Mouse (Mus musculus): ENCODE data around the gene Oaz1. TPM values are rescaled to one million over a fixed set of nuclear protein-coding genes. Genes with fewer than 3 reads are reported as not detected.

The Oaz1 gene
- polyA plus RNA-seq, 1 experiment from 2014 or later: 1,701 TPM

GRCm38 (mm10) chr10:80791476-80792174 is 34.8 kb upstream of the Oaz1 start:
- Histone ChIP-seq H3K9ac (ENCODE audit: low read length) (no peak overlapping the region), H3K9me3 (replicated peaks; ENCODE audit: control insufficient read depth, low read length) (no peaks in the 10 kb centered on the region), H3K27ac (ENCODE audit: low read depth, low read length) (no peak overlapping the region), H3K4me2 (ENCODE audit: low read length) (no peak overlapping the region), H3K4me3 (ENCODE audit: low read depth, low read length) (no peak overlapping the region), H3K4me1 (ENCODE audit: control insufficient read depth, insufficient read depth, low read length) (peaks cover 2% of the 10 kb centered on the region; the same call in 1 of the 2 replicates), H3K36me3 (ENCODE audit: control insufficient read depth, insufficient read depth, low read length) (peaks cover 99% of the 10 kb centered on the region), H3K27me3 (replicated peaks; ENCODE audit: control insufficient read depth, insufficient read depth, low read length) (no peaks in the 10 kb centered on the region)
- ATAC-seq: no peak
- WGBS: 88% methylated on average over 33 of the region's 33 CpGs
- no peak for DNase-seq (ENCODE audit: low spot score)

- 69% methylated on average over 41 of the region's 41 CpGs for WGBS
- H3K9me3 ChIP-seq (replicated peaks; ENCODE audit: control insufficient read depth, low read length): no peaks in the 10 kb centered on the region
- H3K4me3 ChIP-seq (ENCODE audit: low read depth, low read length): no peak overlapping the region
- H3K4me1 ChIP-seq (ENCODE audit: control insufficient read depth, insufficient read depth, low read length): peaks cover 9% of the 10 kb centered on the region; the same call in 1 of the 2 replicates
- H3K36me3 ChIP-seq (ENCODE audit: control insufficient read depth, insufficient read depth, low read length): peaks cover 93% of the 10 kb centered on the region
- no peak overlapping the region for H3K27ac ChIP-seq (ENCODE audit: low read depth, low read length)
- no peak for DNase-seq (ENCODE audit: low spot score)
- no peak overlapping the region for H3K9ac ChIP-seq (ENCODE audit: low read length)
- ATAC-seq: no peak
- no peaks in the 10 kb centered on the region for H3K27me3 ChIP-seq (replicated peaks; ENCODE audit: control insufficient read depth, insufficient read depth, low read length)
- no peak overlapping the region for H3K4me2 ChIP-seq (ENCODE audit: low read length)
Measured at GRCm38 (mm10) chr10:80792175-80793032, 34.1 kb upstream of the Oaz1 start.

GRCm38 (mm10) chr10:80793033-80793784 is 33.2 kb upstream of the Oaz1 start:
- no peak overlapping the region for H3K9ac ChIP-seq (ENCODE audit: low read length)
- no peaks in the 10 kb centered on the region for H3K9me3 ChIP-seq (replicated peaks; ENCODE audit: control insufficient read depth, low read length)
- H3K4me3 ChIP-seq (ENCODE audit: low read depth, low read length): no peak overlapping the region
- WGBS: 88% methylated on average over 13 of the region's 13 CpGs
- no peak overlapping the region for H3K27ac ChIP-seq (ENCODE audit: low read depth, low read length)
- DNase-seq (ENCODE audit: low spot score) (no peak), ATAC-seq (no peak)
- no peak overlapping the region for H3K4me2 ChIP-seq (ENCODE audit: low read length)
- no peaks in the 10 kb centered on the region for H3K27me3 ChIP-seq (replicated peaks; ENCODE audit: control insufficient read depth, insufficient read depth, low read length)
- peaks cover 85% of the 10 kb centered on the region for H3K36me3 ChIP-seq (ENCODE audit: control insufficient read depth, insufficient read depth, low read length)
- peaks cover 9% of the 10 kb centered on the region; the same call in 1 of the 2 replicates for H3K4me1 ChIP-seq (ENCODE audit: control insufficient read depth, insufficient read depth, low read length)

GRCm38 (mm10) chr10:80793803-80794202 is 32.7 kb upstream of the Oaz1 start:
- Histone ChIP-seq H3K4me2 (ENCODE audit: low read length) (no peak overlapping the region), H3K9ac (ENCODE audit: low read length) (no peak overlapping the region), H3K27me3 (replicated peaks; ENCODE audit: control insufficient read depth, insufficient read depth, low read length) (no peaks in the 10 kb centered on the region), H3K9me3 (replicated peaks; ENCODE audit: control insufficient read depth, low read length) (no peaks in the 10 kb centered on the region), H3K36me3 (ENCODE audit: control insufficient read depth, insufficient read depth, low read length) (peaks cover 79% of the 10 kb centered on the region), H3K4me1 (ENCODE audit: control insufficient read depth, insufficient read depth, low read length) (peaks cover 9% of the 10 kb centered on the region; the same call in 1 of the 2 replicates), H3K4me3 (ENCODE audit: low read depth, low read length) (no peak overlapping the region), H3K27ac (ENCODE audit: low read depth, low read length) (no peak overlapping the region)
- DNase-seq (ENCODE audit: low spot score) (no peak), ATAC-seq (no peak)
- 92% methylated on average over 4 of the region's 4 CpGs for WGBS

GRCm38 (mm10) chr10:80794750-80795149 is 31.7 kb upstream of the Oaz1 start:
- no peaks in the 10 kb centered on the region for H3K27me3 ChIP-seq (replicated peaks; ENCODE audit: control insufficient read depth, insufficient read depth, low read length)
- no peak overlapping the region for H3K9ac ChIP-seq (ENCODE audit: low read length)
- peaks cover 15% of the 10 kb centered on the region for H3K4me1 ChIP-seq (ENCODE audit: control insufficient read depth, insufficient read depth, low read length)
- H3K4me2 ChIP-seq (ENCODE audit: low read length): no peak overlapping the region
- ATAC-seq: no peak
- DNase-seq (ENCODE audit: low spot score): no peak
- H3K4me3 ChIP-seq (ENCODE audit: low read depth, low read length): no peak overlapping the region
- 76% methylated on average over 8 of the region's 8 CpGs for WGBS
- peaks cover 71% of the 10 kb centered on the region for H3K36me3 ChIP-seq (ENCODE audit: control insufficient read depth, insufficient read depth, low read length)
- no peak overlapping the region for H3K27ac ChIP-seq (ENCODE audit: low read depth, low read length)
- H3K9me3 ChIP-seq (replicated peaks; ENCODE audit: control insufficient read depth, low read length): no peaks in the 10 kb centered on the region

- Histone ChIP-seq H3K27me3 (replicated peaks; ENCODE audit: control insufficient read depth, insufficient read depth, low read length) (no peaks in the 10 kb centered on the region), H3K4me1 (ENCODE audit: control insufficient read depth, insufficient read depth, low read length) (peaks cover 19% of the 10 kb centered on the region), H3K36me3 (ENCODE audit: control insufficient read depth, insufficient read depth, low read length) (peaks cover 69% of the 10 kb centered on the region), H3K9ac (ENCODE audit: low read length) (peak overlapping the region; percentile 93; the same call in 1 of the 2 replicates), H3K27ac (ENCODE audit: low read depth, low read length) (no peak overlapping the region), H3K9me3 (replicated peaks; ENCODE audit: control insufficient read depth, low read length) (no peaks in the 10 kb centered on the region), H3K4me3 (ENCODE audit: low read depth, low read length) (peak overlapping the region; percentile 91; the same call in 1 of the 2 replicates), H3K4me2 (ENCODE audit: low read length) (peak overlapping the region; percentile 98)
- ATAC-seq: no peak
- DNase-seq (ENCODE audit: low spot score): no peak
- WGBS: 87% methylated on average over 9 of the region's 9 CpGs
Measured at GRCm38 (mm10) chr10:80796307-80796848, 30.1 kb upstream of the Oaz1 start.

GRCm38 (mm10) chr10:80797186-80798149 is 29.0 kb upstream of the Oaz1 start:
- Histone ChIP-seq H3K4me2 (ENCODE audit: low read length) (peak overlapping the region; percentile 98), H3K27me3 (replicated peaks; ENCODE audit: control insufficient read depth, insufficient read depth, low read length) (no peaks in the 10 kb centered on the region), H3K9ac (ENCODE audit: low read length) (peak overlapping the region; percentile 93), H3K36me3 (ENCODE audit: control insufficient read depth, insufficient read depth, low read length) (peaks cover 69% of the 10 kb centered on the region), H3K27ac (ENCODE audit: low read depth, low read length) (peak overlapping the region; percentile 94), H3K9me3 (replicated peaks; ENCODE audit: control insufficient read depth, low read length) (no peaks in the 10 kb centered on the region), H3K4me1 (ENCODE audit: control insufficient read depth, insufficient read depth, low read length) (peaks cover 19% of the 10 kb centered on the region), H3K4me3 (ENCODE audit: low read depth, low read length) (peak overlapping the region; percentile 91)
- 2% methylated on average over 53 of the region's 59 CpGs for WGBS
- DNase-seq (ENCODE audit: low spot score) (no peak), ATAC-seq (peak; percentile 73)

Measured in forebrain, embryonic 14.5 days (tissue).